Mouse (Mus musculus): ENCODE results near the gene Aamp. TPM values are rescaled to one million over a fixed set of nuclear protein-coding genes. Genes with fewer than 3 reads are reported as not detected.

Gene Aamp
- polyA plus RNA-seq, 1 experiment, result not detected

DNA sequence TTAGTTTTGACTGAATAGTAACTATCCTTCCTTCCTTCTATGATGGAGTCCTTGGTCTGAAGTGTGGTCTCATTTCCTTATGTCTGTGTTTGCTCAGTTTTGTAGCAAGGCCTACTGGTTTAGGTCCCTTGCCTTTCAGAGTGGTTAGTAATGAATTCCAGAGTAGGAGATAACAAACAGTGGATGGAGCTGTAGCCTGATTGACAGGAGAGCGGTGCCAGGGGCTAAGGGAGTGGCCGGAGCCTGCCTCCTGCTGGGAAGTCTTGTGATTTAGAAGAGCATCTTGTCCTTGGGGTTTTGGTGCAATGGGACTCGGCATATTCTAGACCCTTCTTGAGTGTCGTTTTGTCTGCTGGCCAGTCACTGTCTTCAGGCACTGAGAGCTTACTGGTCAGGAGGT, 27.8 kb downstream of the Aamp start:
- WGBS, result 77% methylated on average over 4 of the region's 4 CpGs
- Histone ChIP-seq H3K27ac (ENCODE audit: insufficient read depth, low read depth, low read length) (no peak overlapping the region), H3K4me1 (ENCODE audit: control insufficient read depth, insufficient read depth, low read length) (no peaks in the 10 kb centered on the region), H3K4me3 (ENCODE audit: insufficient read depth, low read depth, low read length) (no peak overlapping the region)
- no peak for TF ChIP-seq CTCF (IDR thresholded peaks at IDR 0.05; ENCODE audit: insufficient read depth, low read depth, low read length)
- no peak for TF ChIP-seq POLR2A (IDR thresholded peaks at IDR 0.05; ENCODE audit: insufficient read depth, low read depth, low read length)

DNA sequence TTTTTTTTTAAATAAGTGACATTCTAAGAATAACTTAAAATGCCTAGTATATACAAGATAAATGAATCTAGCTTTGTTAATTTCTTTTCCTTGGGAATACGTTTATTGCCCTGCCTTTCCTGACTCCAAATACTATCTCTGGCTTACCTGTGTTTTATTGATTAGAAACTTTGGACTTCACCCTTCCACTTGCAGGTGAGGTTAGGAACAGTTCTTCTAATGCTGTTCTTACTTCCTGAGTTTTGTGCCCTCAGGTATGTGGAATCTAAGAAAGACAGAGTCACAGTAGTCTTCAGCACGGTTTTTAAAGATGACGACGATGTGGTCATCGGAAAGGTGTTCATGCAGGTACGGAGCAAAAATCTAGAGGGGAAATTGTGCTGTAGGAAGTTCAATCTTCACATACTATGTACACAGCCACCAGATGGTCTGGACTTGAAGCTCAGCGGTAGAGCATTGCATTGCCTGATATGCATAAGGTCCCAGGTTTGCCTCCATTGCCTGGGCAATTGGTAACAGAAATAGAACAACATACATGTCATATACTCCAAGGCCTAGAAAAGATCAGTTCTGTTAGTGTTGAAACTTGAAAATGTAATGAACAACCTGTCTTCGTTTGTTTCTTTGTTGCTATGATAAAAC, 28.7 kb downstream of the Aamp start:
- H3K4me1 ChIP-seq (ENCODE audit: control insufficient read depth, insufficient read depth, low read length), result no peaks in the 10 kb centered on the region
- H3K4me3 ChIP-seq (ENCODE audit: insufficient read depth, low read depth, low read length), result no peak overlapping the region
- TF ChIP-seq POLR2A (IDR thresholded peaks at IDR 0.05; ENCODE audit: insufficient read depth, low read depth, low read length) (no peak), CTCF (IDR thresholded peaks at IDR 0.05; ENCODE audit: insufficient read depth, low read depth, low read length) (no peak)
- H3K27ac ChIP-seq (ENCODE audit: insufficient read depth, low read depth, low read length), result no peak overlapping the region
- 94% methylated on average over 8 of the region's 8 CpGs for WGBS

DNA sequence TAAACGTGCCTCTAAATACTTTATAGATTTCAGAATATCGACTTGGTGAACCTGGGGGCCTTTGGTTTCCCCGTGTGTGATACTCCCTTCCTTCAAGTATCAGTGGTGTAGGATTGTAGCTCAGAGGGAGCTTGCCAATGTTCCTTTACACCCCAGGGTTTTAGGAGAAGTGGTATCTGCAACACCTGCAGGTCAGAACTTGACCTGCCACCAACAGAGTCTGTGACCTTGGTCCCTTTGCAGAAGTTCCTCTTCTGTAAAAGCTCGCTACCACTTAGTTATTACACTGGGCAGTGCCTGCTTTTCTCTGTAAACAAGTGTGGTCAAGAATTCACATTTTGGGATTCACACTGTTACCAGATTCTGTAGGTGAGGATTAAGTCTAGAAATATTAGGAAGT, 34.4 kb downstream of the Aamp start:
- TF ChIP-seq CTCF (IDR thresholded peaks at IDR 0.05; ENCODE audit: insufficient read depth, low read depth, low read length), result no peak
- 84% methylated on average over 4 of the region's 4 CpGs for WGBS
- peaks cover 5% of the 10 kb centered on the region; the same call in 1 of the 2 replicates for H3K4me1 ChIP-seq (ENCODE audit: control insufficient read depth, insufficient read depth, low read length)
- H3K27ac ChIP-seq (ENCODE audit: insufficient read depth, low read depth, low read length), result no peak overlapping the region
- H3K4me3 ChIP-seq (ENCODE audit: insufficient read depth, low read depth, low read length), result no peak overlapping the region

DNA sequence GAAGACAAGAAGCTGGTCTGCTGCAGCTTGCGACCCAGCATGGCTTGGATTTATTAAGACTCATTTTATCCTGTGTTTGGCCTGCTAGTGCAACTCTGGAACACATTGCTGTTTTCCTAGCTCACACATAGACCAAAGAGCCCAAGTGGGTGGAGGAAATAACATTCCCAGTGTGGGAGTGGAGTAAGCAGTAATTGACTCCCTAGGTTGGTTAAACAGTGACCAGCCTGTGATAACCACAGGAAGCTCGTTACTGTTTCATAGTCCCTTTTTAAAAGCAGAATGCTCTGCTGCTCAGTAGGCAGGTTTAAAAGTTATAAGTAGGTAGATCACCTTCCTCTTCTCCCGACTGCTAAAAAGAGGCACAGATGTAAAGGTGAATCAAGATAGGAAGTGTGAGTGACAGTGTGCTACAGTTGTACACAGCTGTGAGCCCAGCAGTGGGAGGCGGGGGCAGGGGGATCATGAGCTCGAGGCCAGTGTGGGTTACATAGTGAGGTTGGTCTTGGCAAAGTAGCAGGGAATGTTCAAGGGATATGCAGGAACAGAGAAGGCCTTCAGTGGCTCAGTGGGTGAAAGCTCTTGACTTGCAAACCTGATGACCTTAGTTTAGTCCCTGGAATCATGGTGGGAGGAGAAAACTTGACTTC, 35.1 kb downstream of the Aamp start:
- peaks cover 5% of the 10 kb centered on the region; the same call in 1 of the 2 replicates for H3K4me1 ChIP-seq (ENCODE audit: control insufficient read depth, insufficient read depth, low read length)
- WGBS, result 56% methylated on average over 5 of the region's 5 CpGs
- no peak overlapping the region for H3K4me3 ChIP-seq (ENCODE audit: insufficient read depth, low read depth, low read length)
- peak overlapping the region; percentile 23; the same call in 1 of the 2 replicates for H3K27ac ChIP-seq (ENCODE audit: insufficient read depth, low read depth, low read length)
- no peak for TF ChIP-seq POLR2A (IDR thresholded peaks at IDR 0.05; ENCODE audit: insufficient read depth, low read depth, low read length)
- no peak for TF ChIP-seq CTCF (IDR thresholded peaks at IDR 0.05; ENCODE audit: insufficient read depth, low read depth, low read length)

DNA sequence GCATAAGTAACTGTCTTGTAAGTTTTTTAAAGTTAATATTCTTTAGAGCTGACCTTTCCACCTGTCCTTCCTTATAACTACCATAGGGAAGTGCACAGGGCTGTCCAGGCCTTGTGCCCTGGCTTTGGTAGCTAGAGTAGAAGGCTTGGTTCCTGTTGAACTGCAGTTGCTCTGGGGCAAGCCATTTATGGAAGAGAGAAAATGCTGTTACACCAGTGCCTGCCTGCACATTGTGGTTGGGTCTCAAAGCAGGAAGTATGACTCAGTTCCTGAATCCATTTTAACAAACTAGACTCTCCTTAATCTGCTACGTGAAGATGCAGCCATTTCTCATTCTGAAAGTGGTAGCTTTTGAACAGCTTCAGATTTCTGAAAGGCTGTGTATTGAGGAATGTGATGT, 35.7 kb downstream of the Aamp start:
- no peak overlapping the region for H3K27ac ChIP-seq (ENCODE audit: insufficient read depth, low read depth, low read length)

DNA sequence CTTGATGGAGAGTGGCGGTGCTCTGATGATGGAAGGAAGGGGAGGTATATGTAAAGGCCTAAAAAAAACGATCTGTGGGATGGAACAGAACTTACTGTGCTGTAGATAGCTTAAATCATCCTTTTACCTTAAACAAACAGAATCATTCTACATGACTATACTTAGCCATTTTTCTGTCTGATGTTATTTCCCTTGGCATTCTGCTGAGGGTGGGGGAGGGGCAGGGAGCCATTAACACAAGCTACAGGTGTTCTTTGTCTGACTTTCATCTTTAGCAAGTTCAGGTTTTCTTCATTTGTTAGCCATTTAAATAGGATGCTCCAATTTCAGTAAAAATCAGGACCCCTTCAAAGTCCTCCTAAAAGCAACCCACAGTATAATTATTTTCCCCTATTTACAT, 39.0 kb downstream of the Aamp start:
- Histone ChIP-seq H3K27ac (ENCODE audit: insufficient read depth, low read depth, low read length) (no peak overlapping the region), H3K4me1 (ENCODE audit: control insufficient read depth, insufficient read depth, low read length) (peaks cover 11% of the 10 kb centered on the region; the same call in 1 of the 2 replicates), H3K4me3 (ENCODE audit: insufficient read depth, low read depth, low read length) (no peak overlapping the region)
- WGBS, result 64% methylated on average over 2 of the region's 2 CpGs
- no peak for TF ChIP-seq CTCF (IDR thresholded peaks at IDR 0.05; ENCODE audit: insufficient read depth, low read depth, low read length)
- no peak for TF ChIP-seq POLR2A (IDR thresholded peaks at IDR 0.05; ENCODE audit: insufficient read depth, low read depth, low read length)

More for the DNA sequence above, 35.7 kb downstream of the Aamp start:
- TF ChIP-seq CTCF (IDR thresholded peaks at IDR 0.05; ENCODE audit: insufficient read depth, low read depth, low read length), result no peak
- no peak for TF ChIP-seq POLR2A (IDR thresholded peaks at IDR 0.05; ENCODE audit: insufficient read depth, low read depth, low read length)
- no peak overlapping the region for H3K4me3 ChIP-seq (ENCODE audit: insufficient read depth, low read depth, low read length)
- WGBS, result 22% methylated on average over 1 of the region's 1 CpGs
- H3K4me1 ChIP-seq (ENCODE audit: control insufficient read depth, insufficient read depth, low read length), result peaks cover 5% of the 10 kb centered on the region; the same call in 1 of the 2 replicates

DNA sequence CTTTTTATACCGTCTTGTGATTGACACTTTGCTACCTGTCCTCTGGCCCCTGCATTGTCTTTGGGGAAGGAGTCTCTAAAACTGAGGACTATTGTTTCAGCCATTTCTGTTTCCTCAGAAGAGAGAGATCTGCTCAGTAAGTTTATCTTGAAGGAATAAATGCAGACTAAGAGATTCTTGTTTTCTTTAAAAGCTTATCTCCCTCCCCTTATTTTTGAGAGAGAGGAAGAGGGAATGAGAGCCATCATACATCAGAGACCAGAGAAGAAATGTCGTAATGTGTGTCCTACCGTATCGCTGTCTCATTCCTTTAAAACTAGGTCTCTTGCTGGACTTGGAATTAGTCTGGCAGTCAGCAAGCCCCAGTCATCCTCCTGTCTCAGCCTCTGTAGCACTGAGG, 43.7 kb downstream of the Aamp start:
- no peak overlapping the region for H3K4me3 ChIP-seq (ENCODE audit: insufficient read depth, low read depth, low read length)
- H3K4me1 ChIP-seq (ENCODE audit: control insufficient read depth, insufficient read depth, low read length), result peaks cover 15% of the 10 kb centered on the region
- 64% methylated on average over 4 of the region's 4 CpGs for WGBS
- H3K27ac ChIP-seq (ENCODE audit: insufficient read depth, low read depth, low read length), result 0 out of 2 replicates have a peak overlapping the region, but pooled peaks have one; percentile 56
- TF ChIP-seq POLR2A (IDR thresholded peaks at IDR 0.05; ENCODE audit: insufficient read depth, low read depth, low read length), result no peak
- TF ChIP-seq CTCF (IDR thresholded peaks at IDR 0.05; ENCODE audit: insufficient read depth, low read depth, low read length), result no peak

DNA sequence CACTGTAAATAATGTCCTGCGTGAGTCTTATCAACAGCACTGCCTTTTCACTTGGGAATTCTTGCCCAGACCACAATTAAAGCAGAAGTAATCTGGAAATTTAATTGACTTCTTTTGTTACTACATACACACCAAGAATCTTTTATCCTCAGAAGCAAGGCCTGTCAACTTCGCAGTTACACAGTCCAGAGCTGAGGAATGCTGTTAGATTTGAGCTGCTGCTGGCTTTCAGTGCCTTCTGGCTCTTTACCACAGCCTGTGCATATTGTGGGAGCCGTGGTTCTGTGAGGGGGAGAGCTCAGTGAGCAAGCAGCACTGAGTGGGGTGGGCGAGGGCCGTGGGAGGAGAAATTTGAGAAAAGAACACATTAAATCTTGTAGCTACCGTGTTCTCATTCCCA, 44.2 kb downstream of the Aamp start:
- whole genome bisulfite sequencing, result 23% methylated on average over 6 of the region's 6 CpGs
- Histone ChIP-seq H3K27ac (ENCODE audit: insufficient read depth, low read depth, low read length) (peak overlapping the region; percentile 56), H3K4me3 (ENCODE audit: insufficient read depth, low read depth, low read length) (no peak overlapping the region), H3K4me1 (ENCODE audit: control insufficient read depth, insufficient read depth, low read length) (peaks cover 15% of the 10 kb centered on the region)
- no peak for TF ChIP-seq CTCF (IDR thresholded peaks at IDR 0.05; ENCODE audit: insufficient read depth, low read depth, low read length)
- TF ChIP-seq POLR2A (IDR thresholded peaks at IDR 0.05; ENCODE audit: insufficient read depth, low read depth, low read length), result no peak

DNA sequence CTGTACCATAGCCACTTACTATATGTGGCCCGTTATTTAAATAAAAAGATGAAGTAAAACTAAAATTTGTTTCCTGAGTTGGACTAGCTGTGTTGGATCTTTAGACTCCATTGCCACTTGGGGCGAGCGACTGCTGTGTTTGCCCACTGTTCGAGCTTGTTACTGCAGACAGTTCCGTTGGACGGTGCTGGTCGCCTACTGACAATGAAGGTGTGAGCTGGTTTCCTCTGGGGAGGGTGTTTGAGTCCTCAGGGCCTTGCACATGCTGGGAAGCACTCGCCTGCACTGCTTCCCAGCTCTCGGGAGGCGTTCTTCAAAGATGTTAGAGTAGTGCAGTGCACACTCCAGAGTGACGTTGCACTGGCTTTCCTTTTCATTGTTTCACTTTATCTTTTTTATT, 44.9 kb downstream of the Aamp start:
- TF ChIP-seq CTCF (IDR thresholded peaks at IDR 0.05; ENCODE audit: insufficient read depth, low read depth, low read length), result no peak
- TF ChIP-seq POLR2A (IDR thresholded peaks at IDR 0.05; ENCODE audit: insufficient read depth, low read depth, low read length), result no peak
- H3K4me3 ChIP-seq (ENCODE audit: insufficient read depth, low read depth, low read length), result 0 out of 2 replicates have a peak overlapping the region, but pooled peaks have one; percentile 2
- 27% methylated on average over 11 of the region's 11 CpGs for WGBS

More for the DNA sequence above, 44.9 kb downstream of the Aamp start:
- no peak overlapping the region for H3K27ac ChIP-seq (ENCODE audit: insufficient read depth, low read depth, low read length)
- H3K4me1 ChIP-seq (ENCODE audit: control insufficient read depth, insufficient read depth, low read length), result peaks cover 15% of the 10 kb centered on the region
